Mouse (Mus musculus) erythroblast, embryonic 14.5 days (primary cell): ENCODE results near the gene Mrpl48.

Source experiments
- GATA1 ChIP-seq: IDR thresholded peaks from 2 replicates; pipeline ENCODE4 v1.6.1; 2012; ENCODE audit warnings: low read length, inconsistent platforms, mixed read lengths
- TAL1 ChIP-seq: IDR thresholded peaks from 3 replicates; pipeline ENCODE4 v1.6.1; 2012; ENCODE audit warnings: low read length, inconsistent platforms, mixed read lengths

- TF ChIP-seq GATA1 (no peak), TAL1 (no peak)
Observed at GRCm38 (mm10) chr7:100578794-100579193, 29.3 kb downstream of the Mrpl48 start.
